Mouse (Mus musculus): ENCODE data around the gene Smpd2.
"Not testable (repeated sequence)": the region's sequence is repeated elsewhere in the genome, so short reads cannot be mapped to it uniquely, and the experiment has no call there.

Smpd2 gene

GRCm38 (mm10) chr10:41489708-41490517 lies at the start of gene Smpd2, which contains the start of gene Ppil6:
TSS of gene Smpd2 (minus strand) at chr10:41490369.
TSS of gene Ppil6 (plus strand) at chr10:41490439.
- in situ Hi-C loops (cut with MboI; ENCODE audit: low sequenced_read_pairs), result no loop called here

- in situ Hi-C loops (cut with MboI; ENCODE audit: low sequenced_read_pairs), result no loop called here
Observed at GRCm38 (mm10) chr10:41538986-41539385, 48.8 kb upstream of the Smpd2 start.

- in situ Hi-C loops (cut with MboI; ENCODE audit: low sequenced_read_pairs), result no loop called here
Observed at GRCm38 (mm10) chr10:41537983-41538330, 47.8 kb upstream of the Smpd2 start.

- in situ Hi-C loops (cut with MboI; ENCODE audit: low sequenced_read_pairs), result no loop called here
Observed at GRCm38 (mm10) chr10:41537226-41537982, 47.2 kb upstream of the Smpd2 start.

GRCm38 (mm10) chr10:41536714-41537113 lies 46.5 kb upstream of the Smpd2 start:
- in situ Hi-C loops (cut with MboI; ENCODE audit: low sequenced_read_pairs), result no loop called here

GRCm38 (mm10) chr10:41535991-41536390 lies 45.8 kb upstream of the Smpd2 start:
- in situ Hi-C loops (cut with MboI; ENCODE audit: low sequenced_read_pairs), result no loop called here

- in situ Hi-C loops (cut with MboI; ENCODE audit: low sequenced_read_pairs), result no loop called here
Observed at GRCm38 (mm10) chr10:41529972-41530371, 39.8 kb upstream of the Smpd2 start.

- in situ Hi-C loops (cut with MboI; ENCODE audit: low sequenced_read_pairs), result no loop called here
Observed at GRCm38 (mm10) chr10:41525696-41526095, 35.5 kb upstream of the Smpd2 start.

GRCm38 (mm10) chr10:41523386-41523785 lies 33.2 kb upstream of the Smpd2 start:
- in situ Hi-C loops (cut with MboI; ENCODE audit: low sequenced_read_pairs), result no loop called here

- in situ Hi-C loops (cut with MboI; ENCODE audit: low sequenced_read_pairs), result no loop called here
Observed at GRCm38 (mm10) chr10:41520410-41520673, 30.2 kb upstream of the Smpd2 start.

GRCm38 (mm10) chr10:41519640-41520409 lies 29.7 kb upstream of the Smpd2 start:
- in situ Hi-C loops (cut with MboI; ENCODE audit: low sequenced_read_pairs), result loop anchor here (5.0 to 10.0 kb wide), 2 partner anchors 162 to 775 kb away; no protein-coding TSS in a partner anchor

GRCm38 (mm10) chr10:41518981-41519618 lies 28.9 kb upstream of the Smpd2 start, which contains the start of gene Cd164:
TSS of gene Cd164 (plus strand) at chr10:41519414.
- in situ Hi-C loops (cut with MboI; ENCODE audit: low sequenced_read_pairs), result loop anchor here (5.0 to 10.0 kb wide), 2 partner anchors 163 to 776 kb away; no protein-coding TSS in a partner anchor

- in situ Hi-C loops (cut with MboI; ENCODE audit: low sequenced_read_pairs), result loop anchor here (5.0 to 10.0 kb wide), 2 partner anchors 164 to 776 kb away; no protein-coding TSS in a partner anchor
Observed at GRCm38 (mm10) chr10:41518508-41518980, 28.4 kb upstream of the Smpd2 start.

GRCm38 (mm10) chr10:41514921-41515320 lies 24.8 kb upstream of the Smpd2 start:
- in situ Hi-C loops (cut with MboI; ENCODE audit: low sequenced_read_pairs), result loop anchor here (5.0 to 10.0 kb wide), 2 partner anchors 167 to 780 kb away; no protein-coding TSS in a partner anchor

- in situ Hi-C loops (cut with MboI; ENCODE audit: low sequenced_read_pairs), result loop anchor here (10.0 kb wide), 1 partner anchor 780 kb away; no protein-coding TSS in a partner anchor
Observed at GRCm38 (mm10) chr10:41514301-41514700, 24.1 kb upstream of the Smpd2 start.

- in situ Hi-C loops (cut with MboI; ENCODE audit: low sequenced_read_pairs), result no loop called here
Observed at GRCm38 (mm10) chr10:41509160-41509559, 19.0 kb upstream of the Smpd2 start.

- in situ Hi-C loops (cut with MboI; ENCODE audit: low sequenced_read_pairs), result not testable (repeated sequence)
Observed at GRCm38 (mm10) chr10:41505446-41505845, 15.3 kb upstream of the Smpd2 start.

GRCm38 (mm10) chr10:41504996-41505395 lies 14.8 kb upstream of the Smpd2 start:
- in situ Hi-C loops (cut with MboI; ENCODE audit: low sequenced_read_pairs), result no loop called here

GRCm38 (mm10) chr10:41500941-41501340 lies 10.8 kb upstream of the Smpd2 start:
- in situ Hi-C loops (cut with MboI; ENCODE audit: low sequenced_read_pairs), result no loop called here

GRCm38 (mm10) chr10:41491111-41491510 lies 942 bp upstream of the Smpd2 start:
- in situ Hi-C loops (cut with MboI; ENCODE audit: low sequenced_read_pairs), result no loop called here

All from CH12F3 (cell line).